Mouse (Mus musculus): ENCODE measurements around the gene Sf3a2.
A peak's percentile ranks its signal among the peaks of the same experiment; 100 is the strongest.
"Not testable (repeated sequence)": the region's sequence is repeated elsewhere in the genome, so short reads cannot be mapped to it uniquely, and the experiment has no call there.

The Sf3a2 gene

GRCm38 (mm10) chr10:80826151-80827062, 28.4 kb downstream of the Sf3a2 start, which contains the start of gene Oaz1:
Gene Oaz1 (plus strand): TSS chr10:80826656.
- DNase-seq: peak; percentile 99

GRCm38 (mm10) chr10:80827063-80827869, 29.3 kb downstream of the Sf3a2 start:
- DNase-seq: no peak

GRCm38 (mm10) chr10:80827870-80828420, 29.9 kb downstream of the Sf3a2 start:
- no peak for DNase-seq

GRCm38 (mm10) chr10:80828587-80828986, 30.6 kb downstream of the Sf3a2 start:
- not testable (repeated sequence) for DNase-seq

- no peak for DNase-seq
Measured at GRCm38 (mm10) chr10:80829359-80830278, 31.6 kb downstream of the Sf3a2 start.

GRCm38 (mm10) chr10:80831136-80831535, 33.1 kb downstream of the Sf3a2 start:
- DNase-seq: no peak

GRCm38 (mm10) chr10:80832818-80833217, 34.8 kb downstream of the Sf3a2 start:
- DNase-seq: no peak

- no peak for DNase-seq
Measured at GRCm38 (mm10) chr10:80835617-80836016, 37.6 kb downstream of the Sf3a2 start.

- peak; percentile 57 for DNase-seq
Measured at GRCm38 (mm10) chr10:80836949-80837379, 39.0 kb downstream of the Sf3a2 start.

GRCm38 (mm10) chr10:80837827-80838226, 39.8 kb downstream of the Sf3a2 start:
- peak; percentile 64 for DNase-seq

- peak; percentile 41 for DNase-seq
Measured at GRCm38 (mm10) chr10:80838346-80838912, 40.4 kb downstream of the Sf3a2 start.

- DNase-seq: no peak
Measured at GRCm38 (mm10) chr10:80839848-80840247, 41.9 kb downstream of the Sf3a2 start.

GRCm38 (mm10) chr10:80841685-80842084, 43.7 kb downstream of the Sf3a2 start:
- DNase-seq: peak; percentile 33

- peak; percentile 36 for DNase-seq
Measured at GRCm38 (mm10) chr10:80842334-80842733, 44.3 kb downstream of the Sf3a2 start.

- no peak for DNase-seq
Measured at GRCm38 (mm10) chr10:80843087-80843930, 45.3 kb downstream of the Sf3a2 start.

GRCm38 (mm10) chr10:80843931-80844547, 46.0 kb downstream of the Sf3a2 start, which contains the start of gene Lingo3:
Gene Lingo3 (minus strand): TSS chr10:80844039.
- peak; percentile 77 for DNase-seq

- DNase-seq: no peak
Measured at GRCm38 (mm10) chr10:80845055-80845693, 47.2 kb downstream of the Sf3a2 start.

GRCm38 (mm10) chr10:80845732-80846131, 47.7 kb downstream of the Sf3a2 start:
- DNase-seq: no peak

- no peak for DNase-seq
Measured at GRCm38 (mm10) chr10:80848571-80848970, 50.6 kb downstream of the Sf3a2 start.

Measured in cerebellum, adult 8-10 months (tissue).